Mouse (Mus musculus) liver, postnatal 0 days (tissue): Measurements from ENCODE around the gene Fank1.

Experiments
- CTCF ChIP-seq: sonication (generic); IDR thresholded peaks from 2 replicates; pipeline ENCODE4 v1.5.1; 2016; ENCODE audit warnings: antibody characterized with exemption, low read depth
- EP300 ChIP-seq: IDR thresholded peaks from 2 replicates; pipeline ENCODE4 v1.6.1; 2016; ENCODE audit warnings: antibody characterized with exemption, low read depth, mild to moderate bottlenecking

- TF ChIP-seq CTCF (no peak), EP300 (no peak)
Measured at GRCm38 (mm10) chr7:133794720-133795119, 18.1 kb downstream of the Fank1 start.
